Mouse (Mus musculus) CH12.LX (cell line): ENCODE results near the gene C1ql1. TPM values are rescaled to one million over a fixed set of nuclear protein-coding genes. Genes with fewer than 3 reads are reported as not detected.
A peak's percentile ranks its signal among the peaks of the same experiment; 100 is the strongest.

Experiments used
- DNase-seq: peaks from one replicate; pipeline ENCODE4 v3.0.0-alpha.2; 2013; ENCODE audit errors: extremely low read depth
- H3K27ac ChIP-seq: 2 replicates; pipeline ENCODE4 v1.5.1; 2012; ENCODE audit warnings: low read depth, mild to moderate bottlenecking, control low read depth, moderate library complexity; ENCODE audit not compliant: insufficient read depth
- H3K27me3 ChIP-seq: replicated peaks from 2 replicates; pipeline ENCODE3; 2012; ENCODE audit warnings: inconsistent platforms
- H3K36me3 ChIP-seq, 2 experiments: replicated peaks in 1 of 2; 2 replicates each; pipeline versions ENCODE3 to v1.6.1; 2012; ENCODE audit warnings: inconsistent platforms in 1 of 2, low read length in 1 of 2, mild to moderate bottlenecking in 1 of 2, mixed read lengths in 1 of 2, moderate library complexity in 1 of 2; ENCODE audit not compliant: control insufficient read depth in 1 of 2, insufficient read depth in 1 of 2
- H3K4me1 ChIP-seq, 2 experiments: 2 replicates each; pipeline ENCODE4 v1.6.1; 2012; ENCODE audit warnings: inconsistent platforms in 1 of 2, moderate library complexity in 1 of 2; ENCODE audit not compliant: insufficient read depth in 2 of 2, control insufficient read depth in 1 of 2
- H3K4me2 ChIP-seq: 2 replicates; pipeline ENCODE4 v1.6.1; 2012; ENCODE audit warnings: low read depth, mild to moderate bottlenecking, control low read depth; ENCODE audit not compliant: poor library complexity, insufficient read depth, severe bottlenecking
- H3K4me3 ChIP-seq, 3 experiments: fragments of 150-350 bp in 1 of 3; sonication (generic) in 1 of 3; replicated peaks in 1 of 3; 2 replicates each; pipeline versions ENCODE3 to v1.5.1; 2011 to 2012; ENCODE audit warnings: low read depth in 2 of 3, low read length in 2 of 3, mild to moderate bottlenecking in 2 of 3, moderate library complexity in 2 of 3, control low read depth in 1 of 3, improper control_type of control experiment in 1 of 3, inconsistent platforms in 1 of 3, mixed read lengths in 1 of 3; ENCODE audit not compliant: poor library complexity in 1 of 3
- H3K79me2 ChIP-seq: replicated peaks from 2 replicates; pipeline ENCODE4 v1.6.1; 2012; ENCODE audit warnings: mild to moderate bottlenecking, moderate library complexity; ENCODE audit not compliant: control insufficient read depth, poor library complexity, insufficient read depth, severe bottlenecking; ENCODE audit errors: extremely low read depth
- H3K9ac ChIP-seq: 2 replicates; pipeline ENCODE4 v1.6.1; 2012; ENCODE audit warnings: low read depth, mild to moderate bottlenecking, control low read depth, moderate library complexity; ENCODE audit not compliant: insufficient read depth
- H3K9me3 ChIP-seq: replicated peaks from 2 replicates; pipeline ENCODE3; 2012; ENCODE audit warnings: low read length, inconsistent platforms, mixed read lengths
- BHLHE40 ChIP-seq: IDR thresholded peaks from 2 replicates; pipeline ENCODE4 v1.6.1; 2011; ENCODE audit warnings: mild to moderate bottlenecking, low read depth, low read length, improper control_type of control experiment
- CHD1 ChIP-seq: IDR thresholded peaks from 2 replicates; pipeline ENCODE4 v1.6.1; 2012; ENCODE audit warnings: low read depth, low read length, improper control_type of control experiment, inconsistent platforms
- CHD2 ChIP-seq: IDR thresholded peaks from 2 replicates; pipeline ENCODE4 v1.6.1; 2011; ENCODE audit warnings: low read length, improper control_type of control experiment
- CTCF ChIP-seq, 2 experiments: IDR thresholded peaks in 1 of 2; conservative IDR thresholded peaks in 1 of 2; 2 replicates each; pipeline ENCODE4 v1.5.1; 2011 to 2012; ENCODE audit warnings: low read depth in 2 of 2, low read length in 2 of 2, improper control_type of control experiment in 1 of 2, inconsistent platforms in 1 of 2, mild to moderate bottlenecking in 1 of 2, moderate library complexity in 1 of 2
- E2F4 ChIP-seq: IDR thresholded peaks from 2 replicates; pipeline ENCODE4 v1.6.1; 2011; ENCODE audit warnings: low read depth, low read length, improper control_type of control experiment; ENCODE audit not compliant: insufficient replicate concordance
- ELF1 ChIP-seq: IDR thresholded peaks from 2 replicates; pipeline ENCODE4 v1.6.1; 2014; ENCODE audit warnings: low read depth, mild to moderate bottlenecking, inconsistent platforms, low read length, improper control_type of control experiment
- HCFC1 ChIP-seq: IDR thresholded peaks from 2 replicates; pipeline ENCODE4 v1.6.1; 2012; ENCODE audit warnings: low read depth, mild to moderate bottlenecking, inconsistent platforms, low read length, improper control_type of control experiment
- IRF4 ChIP-seq: IDR thresholded peaks from 2 replicates; pipeline ENCODE4 v1.6.1; 2014; ENCODE audit warnings: low read depth, mild to moderate bottlenecking, inconsistent platforms, low read length, improper control_type of control experiment
- JUN ChIP-seq: IDR thresholded peaks from 2 replicates; pipeline ENCODE4 v1.6.1; 2011; ENCODE audit warnings: low read depth, mild to moderate bottlenecking, low read length, improper control_type of control experiment, moderate library complexity; ENCODE audit not compliant: insufficient read depth
- MEF2A ChIP-seq: IDR thresholded peaks from 2 replicates; pipeline ENCODE4 v1.6.1; 2014; ENCODE audit warnings: low read depth, mild to moderate bottlenecking, inconsistent platforms, low read length, improper control_type of control experiment, borderline replicate concordance
- MXI1 ChIP-seq: IDR thresholded peaks from 2 replicates; pipeline ENCODE4 v1.6.1; 2011; ENCODE audit warnings: mild to moderate bottlenecking, low read depth, low read length, improper control_type of control experiment
- MYC ChIP-seq: IDR thresholded peaks from 2 replicates; pipeline ENCODE4 v1.6.1; 2011; ENCODE audit warnings: low read depth, mild to moderate bottlenecking, improper control_type of control experiment, low read length
- NELFE ChIP-seq: IDR thresholded peaks from 2 replicates; pipeline ENCODE4 v1.6.1; 2011; ENCODE audit warnings: low read depth, low read length, improper control_type of control experiment
- NRF1 ChIP-seq: IDR thresholded peaks from 2 replicates; pipeline ENCODE4 v1.6.1; 2014; ENCODE audit warnings: low read depth, mild to moderate bottlenecking, inconsistent platforms, low read length, improper control_type of control experiment, moderate library complexity
- PAX5 ChIP-seq: IDR thresholded peaks from 2 replicates; pipeline ENCODE4 v1.6.1; 2012; ENCODE audit warnings: low read length, inconsistent platforms, mixed read lengths
- POLR2A ChIP-seq: IDR thresholded peaks from 2 replicates; pipeline ENCODE4 v1.6.1; 2011; ENCODE audit warnings: low read depth, mild to moderate bottlenecking, improper control_type of control experiment, low read length
- RAD21 ChIP-seq: IDR thresholded peaks from 2 replicates; pipeline ENCODE4 v1.6.1; 2011; ENCODE audit warnings: low read depth, mild to moderate bottlenecking, low read length, improper control_type of control experiment, moderate library complexity
- RCOR1 ChIP-seq: conservative IDR thresholded peaks from 2 replicates; pipeline ENCODE4 v1.6.1; 2012; ENCODE audit warnings: low read depth, mild to moderate bottlenecking, inconsistent platforms, low read length, improper control_type of control experiment
- SIN3A ChIP-seq: IDR thresholded peaks from 2 replicates; pipeline ENCODE4 v1.6.1; 2012; ENCODE audit warnings: low read length, improper control_type of control experiment, inconsistent platforms
- SMC3 ChIP-seq: IDR thresholded peaks from 2 replicates; pipeline ENCODE4 v1.6.1; 2011; ENCODE audit warnings: low read depth, low read length, improper control_type of control experiment
- TBP ChIP-seq: conservative IDR thresholded peaks from 2 replicates; pipeline ENCODE4 v1.6.1; 2011; ENCODE audit warnings: low read depth, low read length, improper control_type of control experiment
- TCF12 ChIP-seq: IDR thresholded peaks from 2 replicates; pipeline ENCODE4 v1.6.1; 2014; ENCODE audit warnings: low read depth, mild to moderate bottlenecking, inconsistent platforms, low read length, improper control_type of control experiment
- ZC3H11A ChIP-seq: IDR thresholded peaks from 2 replicates; pipeline ENCODE4 v1.6.1; 2012; ENCODE audit warnings: low read depth, mild to moderate bottlenecking, inconsistent platforms, low read length, improper control_type of control experiment
- ZKSCAN1 ChIP-seq: IDR thresholded peaks from 2 replicates; pipeline ENCODE4 v1.6.1; 2012; ENCODE audit warnings: low read depth, inconsistent platforms, low read length, improper control_type of control experiment, borderline replicate concordance
- ZMIZ1 ChIP-seq: IDR thresholded peaks from 2 replicates; pipeline ENCODE4 v1.6.1; 2012; ENCODE audit warnings: low read depth, mild to moderate bottlenecking, inconsistent platforms, low read length, improper control_type of control experiment
- dilution Hi-C: fragments of 300-500 bp; cut with MboI; formaldehyde crosslinking; loops from 2 replicates; pipeline ENCODE4 v1.14.3; 2020; ENCODE audit warnings: low sequenced_read_pairs; ENCODE audit not compliant: extremely low pct_unique_long_range_greater_than_20kb, extremely low pct_ligation_motif_present
- in situ Hi-C: fragments of 300-500 bp; cut with MboI; formaldehyde crosslinking; loops from 3 replicates; pipeline ENCODE4 v1.14.3; 2019; ENCODE audit warnings: low sequenced_read_pairs, low pct_ligation_motif_present, low pct_unique_long_range_greater_than_20kb, mixed read lengths
- polyA plus RNA-seq: library from polyadenylated mRNA; unstranded; fragments of >175 nt; gene quantifications from 2 replicates; pipeline ENCODE4 v1.2.1, GENCODE M21; 2012; ENCODE audit warnings: low read depth; ENCODE audit not compliant: insufficient read length
- total RNA-seq, 2 experiments: library from RNA; depleted of rRNA; stranded (reverse); fragments of 300-350 nt in 1 of 2; fragments of >200 nt in 1 of 2; gene quantifications; 2 replicates each; pipeline ENCODE4 v1.2.3; 2012 to 2014

C1ql1 gene
- total and polyA plus RNA-seq, 3 experiments, result not detected

DNA sequence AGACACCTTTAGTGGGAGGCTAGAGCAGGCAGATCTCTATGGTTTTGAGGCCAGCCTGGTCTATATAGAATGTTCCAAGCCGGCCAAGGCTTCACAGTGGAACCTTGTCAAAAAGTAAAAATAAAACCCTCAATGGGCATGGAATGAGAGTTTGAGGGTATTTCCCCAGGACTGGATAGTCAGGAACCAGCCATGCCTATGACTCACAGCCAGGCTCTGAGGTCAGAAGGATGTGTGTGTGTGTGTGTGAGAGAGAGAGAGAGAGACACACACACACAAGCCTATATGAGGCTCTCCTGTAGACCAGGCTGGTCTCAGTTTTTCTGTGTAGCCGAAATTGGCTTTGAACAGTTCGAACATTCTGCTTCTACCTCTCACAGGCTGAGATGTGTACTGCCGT is 51.8 kb downstream of the C1ql1 start:
- Histone ChIP-seq H3K4me1 (peaks cover 2 to 8% of the 10 kb centered on the region in 2 experiments; a peak in 3 of 4 replicates), H3K79me2 (no peaks in the 10 kb centered on the region), H3K4me2 (no peak overlapping the region), H3K4me3 (no peak overlapping the region), H3K9me3 (no peaks in the 10 kb centered on the region), H3K27ac (no peak overlapping the region), H3K9ac (no peak overlapping the region), H3K27me3 (peaks cover 73% of the 10 kb centered on the region), H3K36me3 (no peaks in the 10 kb centered on the region)
- in situ Hi-C loops, result loop anchor here (5.0 kb wide), 2 partner anchors 38 to 98 kb away; no protein-coding TSS in a partner anchor
- DNase-seq, result no peak
- dilution Hi-C loops, result no loop called here
- TF ChIP-seq ZMIZ1, result no peak
- TF ChIP-seq RCOR1, result no peak
- no peak for TF ChIP-seq CTCF (conservative IDR thresholded peaks at IDR 0.05 in 1 of 2, IDR thresholded peaks at IDR 0.05 in 1 of 2; ENCODE audit: low read depth in 2 of 2, low read length in 2 of 2)
- no peak for TF ChIP-seq MXI1
- TF ChIP-seq TCF12, result no peak
- no peak for TF ChIP-seq JUN
- no peak for TF ChIP-seq CHD2
- TF ChIP-seq ZKSCAN1, result no peak
- TF ChIP-seq SMC3, result no peak
- TF ChIP-seq RAD21, result no peak

DNA sequence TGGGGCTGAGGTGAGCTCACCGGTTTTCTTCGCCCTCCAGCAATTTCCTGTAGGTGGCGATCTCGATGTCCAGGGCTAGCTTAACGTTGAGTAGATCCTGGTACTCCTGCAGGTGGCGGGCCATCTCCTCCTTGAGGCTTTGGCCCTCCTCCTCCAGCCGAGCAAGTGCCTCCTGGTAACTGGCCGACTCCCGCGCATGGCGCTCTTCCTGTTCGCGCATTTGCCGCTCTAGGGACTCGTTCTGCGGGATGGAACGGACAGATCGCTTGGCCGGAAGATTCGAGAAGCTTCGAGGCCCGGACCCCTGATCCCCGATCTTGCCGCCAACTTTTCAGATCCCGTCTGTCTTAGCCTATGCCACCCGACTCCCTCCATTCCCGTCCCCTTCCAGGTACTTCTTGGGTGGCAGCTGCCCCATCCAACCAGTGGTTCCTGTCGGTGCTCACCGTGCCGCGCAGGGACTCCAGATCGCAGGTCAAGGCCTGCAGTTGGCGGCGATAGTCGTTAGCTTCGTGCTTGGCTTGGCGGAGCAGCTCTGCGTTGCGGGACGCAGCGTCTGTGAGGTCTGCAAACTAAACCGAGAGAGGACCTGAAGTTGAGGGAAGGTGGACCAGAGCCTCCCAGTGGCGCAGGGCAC is 53.4 kb downstream of the C1ql1 start:
- Histone ChIP-seq H3K4me2 (0 out of 2 replicates have a peak overlapping the region, but pooled peaks have one; percentile 7), H3K4me3 (peak overlapping the region in 1 of 3 experiments; percentile 9), H3K27ac (no peak overlapping the region), H3K79me2 (no peaks in the 10 kb centered on the region), H3K27me3 (peaks cover 76% of the 10 kb centered on the region), H3K4me1 (peaks cover 6 to 14% of the 10 kb centered on the region in 2 experiments; a peak in 3 of 4 replicates), H3K9ac (no peak overlapping the region), H3K36me3 (no peaks in the 10 kb centered on the region), H3K9me3 (no peaks in the 10 kb centered on the region)
- TF ChIP-seq POLR2A, result no peak
- peak; percentile 78 for TF ChIP-seq RAD21
- 0 out of 2 replicates have a peak, but pooled peaks have one; percentile 61 for TF ChIP-seq E2F4
- TF ChIP-seq MEF2A, result peak; percentile 60; the same call in 1 of the 2 replicates
- peak; percentile 27; the same call in 1 of the 2 replicates for TF ChIP-seq TCF12
- TF ChIP-seq ZC3H11A, result peak; percentile 51; the same call in 1 of the 2 replicates
- TF ChIP-seq TBP, result no peak
- peak in 1 of 2 experiments; percentile 100; a peak in 2 of 4 replicates for TF ChIP-seq CTCF (conservative IDR thresholded peaks at IDR 0.05 in 1 of 2, IDR thresholded peaks at IDR 0.05 in 1 of 2; ENCODE audit: low read depth in 2 of 2, low read length in 2 of 2)
- TF ChIP-seq SMC3, result peak; percentile 85
- TF ChIP-seq PAX5, result no peak
- TF ChIP-seq BHLHE40, result 0 out of 2 replicates have a peak, but pooled peaks have one; percentile 12
- no peak for TF ChIP-seq CHD1
- TF ChIP-seq MYC, result 0 out of 2 replicates have a peak, but pooled peaks have one; percentile 27
- TF ChIP-seq HCFC1, result peak; percentile 28; the same call in 1 of the 2 replicates
- 0 out of 2 replicates have a peak, but pooled peaks have one; percentile 37 for TF ChIP-seq MXI1
- peak; percentile 34; the same call in 1 of the 2 replicates for TF ChIP-seq SIN3A
- no peak; the same call in 1 of the 2 replicates for TF ChIP-seq IRF4
- TF ChIP-seq NELFE, result peak; percentile 65; the same call in 1 of the 2 replicates
- TF ChIP-seq NRF1, result peak; percentile 63
- peak; percentile 64 for TF ChIP-seq ELF1
- peak; percentile 80 for DNase-seq
- dilution Hi-C loops, result no loop called here
- in situ Hi-C loops, result no loop called here
